Comparison of ENCODE assay signal across 8 mouse cellular contexts in the genomic region with DNA sequence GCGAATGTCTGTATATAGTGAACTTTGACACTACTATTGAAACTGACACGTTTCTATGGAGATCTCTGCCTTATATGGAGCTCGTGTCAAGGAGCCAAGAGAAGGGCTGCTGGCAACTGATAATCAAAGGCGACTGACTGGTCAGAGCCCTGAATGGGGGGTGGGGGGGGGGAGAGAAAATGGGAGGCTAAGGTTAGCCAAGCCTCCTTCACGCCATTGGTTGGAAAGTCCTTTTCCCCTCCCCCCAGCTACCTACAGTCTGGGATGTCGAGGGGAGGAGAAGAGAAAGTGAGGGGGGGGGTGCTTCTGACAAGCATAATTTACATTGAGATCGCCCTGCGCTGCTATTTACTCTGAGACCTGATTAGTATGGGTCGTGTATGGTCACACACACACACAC. TPM values are rescaled to one million over a fixed set of nuclear protein-coding genes. Genes with fewer than 3 reads are reported as not detected.
DNase-seq lines count a peak whose midpoint lies in the region; ATAC-seq lines count a peak whose summit lies in the region.

No protein-coding gene starts in this region.

- WGBS in hindbrain, embryonic 14.5 days: 2% methylated on average over 8 of the region's 9 CpGs
- under 1% methylated on average over 9 of the region's 9 CpGs for WGBS in liver, embryonic 15.5 days (ENCODE audit: insufficient replicate concordance)
- WGBS in stomach, embryonic 15.5 days: under 1% methylated on average over 9 of the region's 9 CpGs

- no peaks in the 10 kb centered on the region for H3K27me3 ChIP-seq in hindbrain, embryonic 14.5 days (ENCODE audit: control insufficient read depth, insufficient read depth, low read length)
- peaks cover 98% of the 10 kb centered on the region for H3K27me3 ChIP-seq in liver, embryonic 15.5 days
- peaks cover 13% of the 10 kb centered on the region for H3K27me3 ChIP-seq in stomach, embryonic 15.5 days (replicated peaks)

- peak overlapping the region; percentile 90 for H3K4me2 ChIP-seq in hindbrain, embryonic 14.5 days (replicated peaks)
- no peak overlapping the region for H3K4me2 ChIP-seq in liver, embryonic 15.5 days
- H3K4me2 ChIP-seq in stomach, embryonic 15.5 days: peak overlapping the region; percentile 76

- H3K36me3 ChIP-seq in hindbrain, embryonic 14.5 days (replicated peaks; ENCODE audit: control insufficient read depth, insufficient read depth): peaks cover 4% of the 10 kb centered on the region; the same call in 1 of the 2 replicates
- no peaks in the 10 kb centered on the region for H3K36me3 ChIP-seq in liver, embryonic 15.5 days (replicated peaks)
- H3K36me3 ChIP-seq in stomach, embryonic 15.5 days: no peaks in the 10 kb centered on the region

- no peaks in the 10 kb centered on the region for H3K9me3 ChIP-seq in hindbrain, embryonic 14.5 days (ENCODE audit: control insufficient read depth, low read length)
- H3K9me3 ChIP-seq in liver, embryonic 15.5 days (replicated peaks): no peaks in the 10 kb centered on the region
- no peaks in the 10 kb centered on the region for H3K9me3 ChIP-seq in stomach, embryonic 15.5 days

- H3K4me3 ChIP-seq in hindbrain, embryonic 14.5 days (replicated peaks; ENCODE audit: low read length): peak overlapping the region; percentile 99
- H3K4me3 ChIP-seq in liver, embryonic 15.5 days (replicated peaks): no peak overlapping the region
- H3K4me3 ChIP-seq in stomach, embryonic 15.5 days (replicated peaks): peak overlapping the region; percentile 69

- ATAC-seq in hindbrain, embryonic 14.5 days (ENCODE audit: low FRiP score): peak; percentile 63
- 0 out of 2 replicates have a peak, but pooled peaks have one; percentile 32 for ATAC-seq in liver, embryonic 15.5 days (ENCODE audit: insufficient read depth)
- peak; percentile 43; the same call in 1 of the 2 replicates for ATAC-seq in stomach, embryonic 15.5 days (ENCODE audit: insufficient read depth, low FRiP score, low read depth)

- peaks cover 12% of the 10 kb centered on the region for H3K4me1 ChIP-seq in hindbrain, embryonic 14.5 days (replicated peaks; ENCODE audit: control insufficient read depth, insufficient read depth, low read length)
- 0 out of 2 replicates have a peak, but pooled peaks cover 4% of the 10 kb centered on the region for H3K4me1 ChIP-seq in liver, embryonic 15.5 days (replicated peaks)
- H3K4me1 ChIP-seq in stomach, embryonic 15.5 days: 0 out of 2 replicates have a peak, but pooled peaks cover 3% of the 10 kb centered on the region

- peak overlapping the region; percentile 55 for H3K9ac ChIP-seq in hindbrain, embryonic 14.5 days
- H3K9ac ChIP-seq in liver, embryonic 15.5 days: no peak overlapping the region
- H3K9ac ChIP-seq in stomach, embryonic 15.5 days: no peak overlapping the region

- peak overlapping the region; percentile 100 for H3K27ac ChIP-seq in hindbrain, embryonic 14.5 days
- H3K27ac ChIP-seq in liver, embryonic 15.5 days (replicated peaks): no peak overlapping the region
- peak overlapping the region; percentile 65 for H3K27ac ChIP-seq in stomach, embryonic 15.5 days

- DNase-seq in heart, adult 11 months: peak; percentile 95
- DNase-seq in heart, adult 8-10 months (ENCODE audit: low spot score): no peak
- DNase-seq in R1 (ENCODE audit: low read depth, low spot score): peak; percentile 43
- DNase-seq in embryo, embryonic 11 days: peak; percentile 96
- peak; percentile 88 for DNase-seq in hindbrain, embryonic 14.5 days (ENCODE audit: low spot score)
- DNase-seq in gastrocnemius, postnatal 10 days: no peak

RNA-seq across cellular contexts. Expression of gene Nr2f1, which starts 0.8 kb away (rescaled TPM):
- total RNA-seq in heart, adult 8-10 months (2022): 1 to 10 TPM; 1.5 to 4.4 (median 4.0) TPM
- 64.3 and 70.7 TPM in 2 replicates for polyA plus RNA-seq in hindbrain, embryonic 14.5 days (2014; fragmentation: Nextera tagmentation; extraction: Ambion mirVana)
- polyA plus RNA-seq in liver, embryonic 15.5 days (2015; fragmentation: Nextera tagmentation; extraction: Ambion mirVana): 0.47 and 0.50 TPM in 2 replicates
- polyA plus RNA-seq in stomach, embryonic 15.5 days (2015; fragmentation: Nextera tagmentation; extraction: Ambion mirVana): 11.6 and 11.7 TPM in 2 replicates
- 1 to 10 TPM; 3.0 to 3.3 TPM for total RNA-seq in gastrocnemius, postnatal 10 days (2021)

Comparison
In these comparisons a context has a peak if more than half of its experiments do, and no peak if none do; other contexts are left out.
1. DNase-seq: peak in heart, adult 11 months (single experiment), R1 (single experiment), embryo, embryonic 11 days (single experiment) and hindbrain, embryonic 14.5 days (single experiment); none in heart, adult 8-10 months (single experiment) and gastrocnemius, postnatal 10 days (single experiment).
2. Peak in every context shown above with its lines, with median percentiles within 50 percentile points of each other: ATAC-seq.